ENCODE assay signal across 23 mouse cellular contexts in the genomic region with DNA sequence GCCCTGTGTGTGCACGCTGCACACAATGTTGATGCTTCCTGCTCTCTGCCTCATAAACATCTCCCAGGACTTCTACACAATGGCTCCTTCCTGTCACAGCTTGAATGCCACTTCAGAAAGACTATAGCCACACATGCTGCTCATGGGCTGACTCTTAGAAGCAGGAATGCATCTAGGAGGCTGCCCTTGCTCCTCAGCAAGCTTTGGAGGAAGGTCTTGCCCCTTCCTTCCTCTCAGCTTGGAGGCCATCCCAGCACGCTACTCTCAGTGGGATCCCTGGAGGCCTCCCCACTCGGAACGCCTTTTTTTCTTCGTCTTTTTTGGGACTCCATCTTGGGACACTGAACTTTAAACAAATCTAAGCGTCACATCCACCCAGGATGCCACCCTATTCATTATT. TPM values are rescaled to one million over a fixed set of nuclear protein-coding genes. Genes with fewer than 3 reads are reported as not detected.
A peak's percentile ranks its signal among the peaks of the same experiment; 100 is the strongest.
DNase-seq lines count a peak whose midpoint lies in the region; ATAC-seq and TF ChIP-seq lines count a peak whose summit lies in the region.
"Had no signal": no experiment of that assay in that cellular context is flagged by ENCODE, and none has a peak within 500 bp of the region (broad histone marks: within the 10 kb centered on the region; RNA-seq: fewer than 3 reads in every experiment).

No protein-coding gene starts in this region.

- no peaks in the 10 kb centered on the region for H3K27me3 ChIP-seq in heart, postnatal 0 days (ENCODE audit: control insufficient read depth, insufficient read depth, low read length)
- H3K27me3 ChIP-seq in midbrain, embryonic 11.5 days (ENCODE audit: control insufficient read depth, insufficient read depth, low read length) = no peaks in the 10 kb centered on the region
- no peaks in the 10 kb centered on the region for H3K27me3 ChIP-seq in midbrain, embryonic 13.5 days
- H3K27me3 ChIP-seq: embryonic facial prominence, embryonic 12.5 days; forebrain, embryonic 15.5 days; heart, embryonic 12.5 days; hindbrain, embryonic 15.5 days; neural tube, embryonic 15.5 days had no signal

- peak; percentile 37 for DNase-seq in gastrocnemius, adult 2 months
- no peak for DNase-seq in gastrocnemius, postnatal 36 days
- DNase-seq in heart, postnatal 0 days (ENCODE audit: low spot score) = no peak
- no peak for DNase-seq in heart, postnatal 25 days (ENCODE audit: low spot score)
- DNase-seq in kidney, postnatal 10 days = peak; percentile 43
- DNase-seq in kidney, postnatal 25 days = no peak
- peak; percentile 37 for DNase-seq in midbrain, embryonic 11.5 days (ENCODE audit: low spot score, missing footprints)
- DNase-seq: adrenal gland, postnatal 25 days; cerebellum, adult 11 months; cerebellum, postnatal 10 days; right cerebral cortex, postnatal 14 days; spleen, adult 18-20 months; thymus, postnatal 25 days had no signal

- no peak overlapping the region for H3K4me2 ChIP-seq in heart, postnatal 0 days (ENCODE audit: low read depth, low read length)
- H3K4me2 ChIP-seq in midbrain, embryonic 11.5 days = no peak overlapping the region
- H3K4me2 ChIP-seq in midbrain, embryonic 13.5 days (replicated peaks) = no peak overlapping the region
- H3K4me2 ChIP-seq: embryonic facial prominence, embryonic 12.5 days; forebrain, embryonic 15.5 days; heart, embryonic 12.5 days; hindbrain, embryonic 15.5 days; liver, embryonic 11.5 days; neural tube, embryonic 15.5 days had no signal

- H3K9me3 ChIP-seq in heart, postnatal 0 days (replicated peaks; ENCODE audit: control insufficient read depth, low read length) = no peaks in the 10 kb centered on the region
- no peaks in the 10 kb centered on the region for H3K9me3 ChIP-seq in midbrain, embryonic 11.5 days (ENCODE audit: control insufficient read depth, low read length)
- H3K9me3 ChIP-seq in midbrain, embryonic 13.5 days = no peaks in the 10 kb centered on the region
- H3K9me3 ChIP-seq: embryonic facial prominence, embryonic 12.5 days; forebrain, embryonic 15.5 days; G1E; heart, embryonic 12.5 days; hindbrain, embryonic 15.5 days; neural tube, embryonic 15.5 days had no signal

- peak; percentile 24; the same call in 1 of the 2 replicates for ATAC-seq in heart, postnatal 0 days (ENCODE audit: insufficient read depth, low read depth)
- no peak for ATAC-seq in midbrain, embryonic 11.5 days (ENCODE audit: low FRiP score)
- ATAC-seq in midbrain, embryonic 13.5 days = no peak
- ATAC-seq: forebrain, embryonic 15.5 days; intestine, embryonic 16.5 days had no signal

- 77% methylated on average over 6 of the region's 6 CpGs for whole genome bisulfite sequencing in heart, postnatal 0 days
- 72% methylated on average over 6 of the region's 6 CpGs for WGBS in midbrain, embryonic 11.5 days
- WGBS in midbrain, embryonic 13.5 days = 68% methylated on average over 6 of the region's 6 CpGs

- H3K4me3 ChIP-seq in gastrocnemius, adult 2 months = peak overlapping the region; percentile 23; the same call in 1 of the 2 replicates
- H3K4me3 ChIP-seq in heart, postnatal 0 days (ENCODE audit: low read depth, low read length) = no peak overlapping the region
- H3K4me3 ChIP-seq in midbrain, embryonic 11.5 days (ENCODE audit: low read depth, low read length) = no peak overlapping the region
- H3K4me3 ChIP-seq in midbrain, embryonic 13.5 days (replicated peaks) = no peak overlapping the region
- H3K4me3 ChIP-seq: embryonic facial prominence, embryonic 12.5 days; erythroblast, embryonic 14.5 days; forebrain, embryonic 15.5 days; heart, embryonic 12.5 days; hindbrain, embryonic 15.5 days; neural tube, embryonic 15.5 days had no signal

- intact Hi-C loops in gastrocnemius, adult 2 months (cut with DNase I) = no loop called here
- intact Hi-C loops in gastrocnemius, postnatal 36 days (cut with DNase I) = no loop called here
- intact Hi-C loops in heart, postnatal 25 days (cut with DNase I) = no loop called here

- TF ChIP-seq EP300 in heart, postnatal 0 days (IDR thresholded peaks at IDR 0.05; ENCODE audit: low read depth) = no peak

- H3K36me3 ChIP-seq in heart, postnatal 0 days (replicated peaks; ENCODE audit: control insufficient read depth, insufficient read depth, low read length) = peaks cover 11% of the 10 kb centered on the region
- H3K36me3 ChIP-seq in midbrain, embryonic 11.5 days (ENCODE audit: control insufficient read depth, insufficient read depth, low read length) = no peaks in the 10 kb centered on the region
- H3K36me3 ChIP-seq in midbrain, embryonic 13.5 days = peaks cover 18% of the 10 kb centered on the region
- H3K36me3 ChIP-seq: forebrain, embryonic 15.5 days; hindbrain, embryonic 15.5 days; neural tube, embryonic 15.5 days had no signal

- no peak for TF ChIP-seq CTCF in gastrocnemius, adult 2 months (IDR thresholded peaks at IDR 0.05)
- no peak for TF ChIP-seq CTCF in heart, postnatal 0 days (IDR thresholded peaks at IDR 0.05; ENCODE audit: low read depth)

- H3K9ac ChIP-seq in heart, postnatal 0 days (replicated peaks; ENCODE audit: low read depth, low read length) = no peak overlapping the region
- no peak overlapping the region for H3K9ac ChIP-seq in midbrain, embryonic 11.5 days (ENCODE audit: low read length)
- no peak overlapping the region for H3K9ac ChIP-seq in midbrain, embryonic 13.5 days (replicated peaks)
- H3K9ac ChIP-seq: embryonic facial prominence, embryonic 12.5 days; forebrain, embryonic 15.5 days; heart, embryonic 12.5 days; hindbrain, embryonic 15.5 days; neural tube, embryonic 15.5 days had no signal

- H3K4me1 ChIP-seq in heart, postnatal 0 days (ENCODE audit: control insufficient read depth, insufficient read depth) = peaks cover 20% of the 10 kb centered on the region
- no peaks in the 10 kb centered on the region for H3K4me1 ChIP-seq in midbrain, embryonic 11.5 days (ENCODE audit: control insufficient read depth, insufficient read depth, low read length)
- peaks cover 3% of the 10 kb centered on the region; the same call in 1 of the 2 replicates for H3K4me1 ChIP-seq in midbrain, embryonic 13.5 days (replicated peaks)
- H3K4me1 ChIP-seq: embryonic facial prominence, embryonic 12.5 days had no signal

- peak overlapping the region; percentile 25; the same call in 1 of the 2 replicates for H3K27ac ChIP-seq in gastrocnemius, adult 2 months
- peak overlapping the region; percentile 59 for H3K27ac ChIP-seq in heart, postnatal 0 days (ENCODE audit: low read depth)
- H3K27ac ChIP-seq in midbrain, embryonic 11.5 days (ENCODE audit: low read depth, low read length) = no peak overlapping the region
- H3K27ac ChIP-seq in midbrain, embryonic 13.5 days = no peak overlapping the region
- H3K27ac ChIP-seq: embryonic facial prominence, embryonic 12.5 days; forebrain, embryonic 15.5 days; hindbrain, embryonic 15.5 days; neural tube, embryonic 15.5 days had no signal

RNA-seq across cellular contexts. Expression of gene Bri3, which starts 30.7 kb away (rescaled TPM):
- 10 to 100 TPM; 36.4 to 45.7 TPM for total RNA-seq in gastrocnemius, adult 2 months (2021)
- 10 to 100 TPM; 33.8 to 35.6 TPM for total RNA-seq in gastrocnemius, postnatal 36 days (2021)
- total RNA-seq in heart, postnatal 0 days (2014; rRNA removed; ENCODE audit: low replicate concordance) = 51.3 and 71.0 TPM in 2 replicates
- 278 and 304 TPM in 2 replicates for polyA plus RNA-seq in heart, postnatal 0 days (2015; fragmentation: Nextera tagmentation; extraction: Ambion mirVana)
- total RNA-seq in heart, postnatal 25 days (2021) = 100 to 1,000 TPM; 114 to 130 TPM
- 123 and 130 TPM in 2 replicates for polyA plus RNA-seq in midbrain, embryonic 11.5 days (2014; fragmentation: Nextera tagmentation; extraction: Ambion mirVana)
- 133 and 137 TPM in 2 replicates for polyA plus RNA-seq in midbrain, embryonic 13.5 days (2015; fragmentation: Nextera tagmentation; extraction: Ambion mirVana)

RNA-seq across cellular contexts. Expression of gene Tecpr1, which starts 51.5 kb away (rescaled TPM):
- total RNA-seq in gastrocnemius, adult 2 months (2021) = 10 to 100 TPM; 15.4 to 19.1 TPM
- total RNA-seq in gastrocnemius, postnatal 36 days (2021) = 10 to 100 TPM; 14.0 to 14.2 TPM
- 19.2 and 28.3 TPM in 2 replicates for total RNA-seq in heart, postnatal 0 days (2014; rRNA removed; ENCODE audit: low replicate concordance)
- polyA plus RNA-seq in heart, postnatal 0 days (2015; fragmentation: Nextera tagmentation; extraction: Ambion mirVana) = 11.7 and 13.5 TPM in 2 replicates
- total RNA-seq in heart, postnatal 25 days (2021) = 10 to 100 TPM; 23.0 to 24.9 TPM
- 13.1 TPM in 2 replicates for polyA plus RNA-seq in midbrain, embryonic 11.5 days (2014; fragmentation: Nextera tagmentation; extraction: Ambion mirVana)
- 42.8 and 44.8 TPM in 2 replicates for polyA plus RNA-seq in midbrain, embryonic 13.5 days (2015; fragmentation: Nextera tagmentation; extraction: Ambion mirVana)

Comparison
In these comparisons a context has a peak if more than half of its experiments do, and no peak if none do; other contexts are left out.
1. DNase-seq: peak in gastrocnemius, adult 2 months (single experiment), kidney, postnatal 10 days (single experiment) and midbrain, embryonic 11.5 days (single experiment); none in gastrocnemius, postnatal 36 days (0 of 2), heart, postnatal 0 days (single experiment), heart, postnatal 25 days (single experiment) and kidney, postnatal 25 days (0 of 2).
2. H3K27ac ChIP-seq: peak in gastrocnemius, adult 2 months (single experiment) and heart, postnatal 0 days (single experiment); none in midbrain, embryonic 11.5 days (single experiment) and midbrain, embryonic 13.5 days (single experiment).